Mouse (Mus musculus) retina, adult 2 months (tissue): Measurements from ENCODE around the gene Atp8b5.

Experiments
- DNase-seq: peaks from one replicate; pipeline ENCODE4 v3.0.0-alpha.2; 2012; ENCODE audit warnings: low read depth, low spot score

Gene Atp8b5

DNA sequence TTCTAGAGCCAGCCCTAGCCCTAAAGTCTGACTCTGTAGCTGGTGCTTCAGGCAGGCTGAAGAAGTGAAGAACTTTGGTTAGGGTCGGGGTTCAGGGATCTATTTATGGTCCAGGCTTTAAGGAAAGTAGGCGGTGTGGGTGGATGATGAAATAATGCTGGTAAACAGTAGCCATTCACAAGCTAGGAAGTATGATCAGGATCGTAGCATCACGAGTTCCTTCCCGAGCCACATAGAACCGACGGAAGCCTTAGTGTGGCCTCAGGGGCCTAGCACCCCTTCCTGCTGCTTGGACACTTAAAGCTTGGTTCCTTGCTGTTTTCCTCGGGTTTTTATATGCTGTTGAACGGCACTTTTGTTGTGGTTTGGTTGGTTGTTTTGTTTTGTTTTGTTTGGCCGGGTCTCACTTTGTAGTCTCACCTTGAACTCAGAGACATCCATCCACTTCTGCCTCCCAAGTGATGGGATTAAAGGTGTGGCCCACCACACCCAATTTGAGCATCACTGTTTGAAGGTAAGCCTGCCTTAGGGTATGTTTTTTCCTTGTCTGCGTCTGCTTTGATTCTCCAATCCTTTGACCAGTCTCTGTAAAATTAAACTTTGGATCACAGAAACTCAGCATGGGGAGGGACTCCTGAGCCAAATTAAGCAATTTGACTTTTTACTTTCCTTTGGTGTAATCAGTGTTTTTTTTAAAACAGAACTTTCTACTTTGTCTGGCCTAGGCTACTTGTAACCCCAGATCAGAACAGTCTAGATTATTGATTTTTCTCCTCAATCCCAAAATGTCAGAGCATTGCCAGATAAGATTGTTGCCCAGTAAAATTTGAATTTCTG is 116.5 kb downstream of the Atp8b5 start:
- DNase-seq, result no peak

DNA sequence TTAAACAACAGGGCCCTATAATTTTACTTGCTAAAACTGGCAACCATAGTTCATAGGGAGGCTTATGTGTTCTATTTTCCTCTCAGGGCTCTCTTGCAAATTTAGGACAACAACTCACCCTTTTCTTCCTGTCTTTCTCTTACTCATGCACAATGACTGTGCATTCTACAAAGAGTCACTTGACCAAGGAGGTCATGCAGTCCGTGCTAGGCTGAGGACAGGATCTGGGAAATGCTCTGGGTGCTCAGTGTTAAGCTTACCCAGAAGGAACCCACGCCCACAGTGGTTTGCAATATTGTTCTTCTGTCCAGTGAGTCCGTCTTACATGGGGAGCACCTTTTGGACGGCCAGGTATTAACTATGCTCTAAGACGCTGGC is 117.1 kb downstream of the Atp8b5 start:
- DNase-seq, result no peak

DNA sequence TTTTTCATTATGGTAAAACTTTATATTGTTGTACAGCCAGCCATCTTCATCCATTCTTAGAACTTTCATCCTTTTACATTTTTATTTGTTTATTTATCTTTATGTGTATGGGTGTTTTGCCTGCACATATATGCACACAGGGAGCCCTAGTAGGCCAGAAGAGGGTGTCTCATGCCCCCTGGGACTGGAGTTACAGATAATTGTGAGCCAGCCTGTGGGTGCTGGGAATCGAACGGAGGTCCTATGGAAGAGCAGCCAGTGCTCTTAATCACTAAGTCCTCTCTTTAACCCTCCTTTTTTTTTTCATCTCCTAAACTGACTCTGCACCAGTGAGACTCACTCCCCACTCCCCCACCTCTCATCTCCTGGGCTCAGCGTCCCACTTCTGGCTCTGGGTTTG is 117.6 kb downstream of the Atp8b5 start:
- no peak for DNase-seq

DNA sequence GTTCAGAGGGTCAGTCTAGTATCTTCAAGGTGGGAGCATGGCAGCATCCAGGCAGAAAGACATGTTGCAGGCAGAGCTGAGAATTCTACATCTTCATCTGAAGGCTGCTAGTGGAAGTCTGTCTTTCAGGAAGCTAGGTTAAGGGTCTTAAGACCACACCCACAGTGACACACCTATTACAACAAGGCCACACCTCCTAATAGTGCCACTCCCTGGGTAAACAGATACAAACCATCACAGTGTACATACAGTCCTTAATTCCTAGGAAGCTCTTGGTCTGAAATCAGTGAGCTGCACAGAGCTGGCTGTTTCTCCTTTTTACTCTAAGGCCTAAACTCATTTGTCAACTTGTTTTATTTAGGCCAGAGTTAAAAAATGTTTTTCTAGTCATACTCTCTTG is 120.0 kb downstream of the Atp8b5 start:
- no peak for DNase-seq

DNA sequence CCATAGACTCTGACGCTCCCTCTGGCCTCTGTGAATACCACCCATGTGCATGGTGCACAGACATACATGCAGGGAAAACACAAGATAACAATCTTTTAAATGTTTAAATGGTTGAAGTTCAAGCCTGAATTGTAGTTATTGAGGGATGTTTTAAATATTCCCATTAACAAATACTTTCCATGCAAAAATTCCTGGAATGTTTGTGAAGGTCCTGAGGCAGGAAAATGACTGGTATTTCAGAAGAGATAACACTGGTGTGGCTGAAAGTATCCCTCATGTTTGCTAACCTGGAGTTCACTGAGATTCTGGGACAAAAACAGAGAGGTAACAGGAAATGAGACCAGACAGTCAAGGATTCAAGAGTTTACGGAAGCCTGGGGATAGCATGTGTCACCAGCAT is 122.4 kb downstream of the Atp8b5 start:
- DNase-seq, result no peak

DNA sequence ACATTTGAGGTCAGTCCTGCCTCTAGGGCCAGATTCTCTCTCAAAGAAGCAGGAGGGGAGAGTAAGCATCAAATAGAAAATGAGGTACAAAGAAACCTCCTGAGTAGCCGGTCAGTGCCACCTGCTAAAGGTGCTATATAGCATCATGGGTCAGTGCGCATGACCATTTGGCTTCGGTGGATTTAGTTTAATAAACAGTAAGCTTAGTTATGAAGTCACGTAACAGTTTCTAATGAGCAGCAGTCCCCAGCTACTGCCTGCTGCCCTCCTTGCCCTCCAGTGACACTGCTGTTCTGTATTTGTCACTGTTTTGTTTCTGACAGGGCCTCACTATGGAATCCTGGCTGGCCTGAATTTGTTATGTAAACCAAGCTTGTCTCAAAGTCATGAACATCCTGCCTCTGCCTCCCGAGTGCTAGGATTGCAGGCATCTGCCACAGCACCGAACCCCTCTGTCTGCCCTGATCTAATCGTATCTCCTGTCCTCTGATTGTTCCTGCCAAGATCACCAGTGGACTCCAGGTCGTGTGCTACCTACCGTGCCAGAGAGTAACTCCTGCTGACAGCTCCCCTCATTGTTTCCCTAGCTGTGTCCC is 123.0 kb downstream of the Atp8b5 start:
- no peak for DNase-seq

DNA sequence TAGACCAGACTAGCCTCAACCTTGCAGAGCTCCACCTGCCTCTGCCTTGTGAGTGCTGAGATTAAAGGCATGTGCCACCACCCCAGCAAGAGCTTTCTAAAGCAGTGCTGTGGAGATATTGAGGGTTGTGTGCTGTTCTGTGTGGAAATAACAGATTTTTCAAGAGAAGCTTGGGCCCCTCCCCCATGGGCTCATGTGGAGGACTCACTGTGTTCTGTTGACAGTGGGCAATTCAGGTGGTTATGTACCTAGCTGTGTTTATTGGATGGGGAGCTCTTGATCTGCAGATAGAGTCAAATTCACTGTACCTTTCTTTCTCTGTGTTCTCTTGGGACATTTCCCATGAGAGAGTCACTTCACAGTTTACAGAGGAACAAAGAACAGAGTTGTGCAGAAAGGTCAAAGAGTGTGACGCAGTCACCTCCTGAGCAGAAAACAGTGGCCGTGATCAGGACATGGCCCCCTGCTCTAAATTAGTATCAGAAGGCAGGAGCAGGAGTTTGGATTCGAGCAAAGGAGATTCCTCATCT is 124.6 kb downstream of the Atp8b5 start:
- DNase-seq, result no peak

DNA sequence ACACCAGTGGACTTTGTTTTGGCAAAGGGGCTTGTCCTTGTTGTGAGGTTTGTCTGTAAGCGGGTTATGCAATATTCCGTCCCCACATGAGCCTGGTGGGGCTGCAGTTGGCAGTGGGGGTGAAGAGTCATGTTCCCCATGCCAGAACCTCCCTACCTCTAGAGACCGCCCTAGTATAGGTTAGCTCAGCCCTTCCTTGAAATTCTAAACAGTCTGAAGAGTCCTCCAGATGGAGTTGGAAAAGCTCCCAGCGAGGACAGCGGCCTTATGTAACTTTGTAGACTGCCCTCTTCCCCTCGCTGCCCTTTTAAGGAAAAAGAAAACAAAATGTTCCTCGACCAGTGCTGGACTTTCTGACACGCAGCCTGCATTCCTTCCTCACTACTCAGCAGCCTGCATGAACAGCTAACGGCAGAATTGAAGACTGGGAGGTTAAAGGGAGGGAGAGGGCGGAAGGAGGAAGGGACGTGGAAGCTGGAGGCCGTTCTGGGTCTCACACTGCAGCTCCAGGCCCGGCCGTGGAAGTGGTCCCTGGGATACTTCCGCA is 127.5 kb downstream of the Atp8b5 start:
- DNase-seq, result no peak

DNA sequence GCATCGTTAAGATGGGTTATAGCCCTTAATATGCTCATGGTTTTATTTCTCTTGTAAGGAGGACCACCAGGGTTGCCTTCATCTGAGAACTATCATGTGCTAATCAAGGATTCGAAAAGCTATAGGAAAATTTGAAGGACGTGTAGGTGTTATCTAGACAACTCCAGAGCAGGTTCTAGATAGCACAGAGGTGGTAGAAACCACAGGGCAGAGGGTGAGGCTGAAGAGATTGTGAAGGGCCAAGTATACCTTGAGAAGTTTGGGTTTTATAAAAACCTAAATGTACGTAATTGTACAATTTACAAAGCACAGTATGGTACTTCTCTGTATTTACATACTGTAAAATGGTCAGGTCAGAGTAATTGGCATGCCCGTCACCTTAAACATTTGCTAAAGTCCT is 128.2 kb downstream of the Atp8b5 start:
- no peak for DNase-seq

DNA sequence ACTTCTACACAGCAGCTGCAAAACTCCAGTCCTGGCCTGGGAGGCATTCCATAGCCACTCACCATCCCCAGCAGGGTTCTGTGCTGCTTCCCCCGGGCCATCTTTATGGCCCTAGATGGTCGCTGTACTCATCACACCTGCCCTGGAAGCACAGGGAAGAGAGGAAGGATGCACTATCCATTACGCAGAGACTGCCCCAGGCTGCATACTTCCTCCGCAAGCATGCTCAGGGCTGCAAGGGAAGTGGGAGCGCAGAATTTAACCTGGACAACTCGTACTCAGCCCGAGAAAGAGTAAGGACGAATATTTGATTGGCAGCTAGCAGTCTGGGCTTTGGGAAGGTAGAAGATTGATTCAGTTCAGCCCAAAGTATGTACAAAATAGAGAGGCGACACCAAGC is 128.9 kb downstream of the Atp8b5 start:
- no peak for DNase-seq

DNA sequence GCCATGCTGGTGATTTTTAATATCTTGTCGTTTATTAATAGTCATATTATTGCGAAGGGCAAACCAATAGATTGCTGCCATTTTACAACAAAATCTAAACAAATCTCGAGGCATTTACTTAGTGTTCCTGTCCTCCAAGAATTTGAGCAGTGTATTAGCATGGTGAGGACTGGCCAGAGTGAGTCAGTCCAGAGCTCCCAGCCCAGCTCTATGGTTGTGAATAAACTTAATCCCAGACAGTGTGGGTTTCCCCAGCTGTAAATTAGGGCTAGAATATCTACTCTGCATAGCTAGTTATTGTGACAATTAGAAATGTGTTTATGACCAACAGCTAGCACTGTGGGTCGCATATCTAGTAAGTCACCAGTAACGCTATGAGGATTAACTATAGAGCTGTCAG is 129.4 kb downstream of the Atp8b5 start:
- no peak for DNase-seq

DNA sequence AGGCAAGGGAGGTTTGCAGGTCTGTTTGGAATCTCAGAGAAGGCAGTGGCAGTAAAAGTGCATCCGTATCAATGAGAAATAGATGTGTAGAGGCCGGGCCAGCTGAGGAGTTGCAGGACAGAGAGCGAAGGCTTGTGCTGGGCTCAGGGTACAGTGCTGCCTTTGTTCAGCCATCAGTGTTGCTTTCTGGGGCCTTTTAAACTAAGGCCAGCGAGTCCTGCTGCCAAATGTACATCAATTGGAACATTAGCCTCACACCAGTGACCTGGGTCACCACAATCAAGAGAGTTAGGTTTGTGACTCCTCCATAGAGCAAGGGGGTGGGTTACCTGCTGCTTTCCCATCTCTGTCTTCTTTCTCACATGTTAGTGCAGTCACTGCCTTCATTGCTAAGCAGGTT is 131.1 kb downstream of the Atp8b5 start:
- DNase-seq, result no peak

DNA sequence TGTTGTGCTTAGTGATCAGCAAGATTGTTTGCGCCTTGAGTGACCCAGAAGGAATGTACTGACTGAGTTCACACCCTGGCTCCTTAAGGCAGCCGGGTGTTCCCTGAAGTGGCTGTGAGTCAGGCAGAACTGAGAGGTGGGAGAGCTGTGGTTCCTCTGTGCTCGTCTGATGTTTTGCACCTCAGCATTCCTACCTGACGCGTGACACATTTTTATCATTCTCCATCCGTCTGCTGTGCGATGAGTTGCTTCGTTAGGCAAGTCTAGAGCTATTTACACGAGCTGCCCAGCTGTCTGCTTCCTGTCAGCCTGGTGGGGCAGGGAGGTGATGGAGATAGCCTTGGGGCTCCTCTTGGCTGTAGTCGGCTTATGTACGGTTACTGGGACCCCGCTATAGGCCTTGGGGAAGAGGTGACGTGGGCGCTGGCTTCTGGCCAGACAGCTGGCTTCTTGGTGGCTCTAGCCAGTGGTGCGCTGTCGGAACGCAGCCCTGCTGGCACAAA is 131.9 kb downstream of the Atp8b5 start:
- no peak for DNase-seq

DNA sequence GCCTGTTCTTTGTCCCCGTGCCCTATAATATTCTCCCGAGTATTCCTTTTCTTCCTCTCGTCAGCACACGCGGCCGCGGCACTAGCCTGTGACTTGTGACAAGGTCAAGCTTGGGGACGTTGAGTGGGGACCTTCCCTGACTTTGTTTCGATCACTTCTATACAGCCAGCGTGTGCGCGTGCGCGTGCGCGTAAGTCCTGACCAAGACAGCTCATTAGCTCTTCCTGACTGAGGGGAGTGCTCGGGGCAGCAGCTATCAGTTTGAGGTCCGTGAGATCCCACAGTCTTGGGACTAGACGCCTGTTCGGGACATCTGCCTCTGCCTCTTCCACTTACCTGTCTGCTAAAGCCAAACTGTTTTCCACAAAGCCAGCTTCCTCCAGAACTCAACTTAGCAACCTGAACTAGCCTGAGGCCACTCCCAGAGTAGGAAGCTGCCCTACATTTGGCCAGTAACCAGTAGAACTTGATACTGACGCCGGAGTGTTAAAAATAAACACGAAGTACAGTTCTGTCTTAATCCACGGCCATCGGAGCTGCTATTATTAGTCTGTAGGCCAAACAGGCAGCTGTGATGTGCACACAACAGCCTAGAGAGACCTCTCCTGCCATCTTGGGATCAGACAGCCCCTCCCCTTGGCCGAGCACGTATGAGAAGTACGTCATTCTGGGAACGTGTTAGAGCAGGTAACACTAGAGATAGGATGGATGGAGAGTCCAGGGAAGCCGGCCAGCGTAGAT is 132.6 kb downstream of the Atp8b5 start:
- no peak for DNase-seq

DNA sequence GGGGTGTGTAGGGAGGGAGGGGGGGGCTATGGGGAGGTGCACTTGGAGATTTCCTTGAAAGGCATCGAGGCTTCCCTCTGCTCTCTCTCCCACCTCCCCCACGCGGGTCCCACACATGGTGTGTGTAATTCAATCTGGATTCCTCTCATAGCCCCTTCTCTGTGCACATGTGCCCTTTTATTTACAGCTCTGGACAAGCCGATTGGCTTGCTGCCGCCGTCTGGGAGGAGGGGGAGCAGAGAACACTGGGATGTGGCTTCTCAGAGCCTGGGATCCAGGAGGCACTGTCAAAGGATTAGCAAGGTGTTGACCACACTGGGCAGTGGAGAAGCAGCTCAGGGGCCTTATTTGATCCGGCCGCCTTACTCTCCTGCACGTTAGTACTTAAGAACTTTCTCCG is 134.0 kb downstream of the Atp8b5 start:
- no peak for DNase-seq

DNA sequence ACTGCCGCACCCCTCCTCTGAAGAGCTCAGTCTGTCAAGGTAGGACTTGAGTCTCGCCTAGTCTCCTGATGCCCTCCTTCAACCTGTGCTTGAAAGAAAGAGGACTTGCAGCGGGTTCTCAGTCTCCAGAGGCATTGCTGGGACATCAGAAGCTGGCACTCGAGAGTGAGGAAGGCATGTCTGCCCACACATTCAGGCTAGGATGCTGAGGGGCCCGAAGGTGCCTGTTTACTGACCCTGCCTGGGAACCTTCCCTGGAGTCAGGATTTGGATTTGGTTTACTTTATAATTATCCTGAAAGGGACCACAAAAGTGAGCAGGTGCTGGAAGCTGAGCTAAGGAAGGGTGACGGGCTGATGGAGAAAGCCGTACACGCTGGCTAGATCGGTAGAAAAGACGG is 134.5 kb downstream of the Atp8b5 start:
- no peak for DNase-seq

DNA sequence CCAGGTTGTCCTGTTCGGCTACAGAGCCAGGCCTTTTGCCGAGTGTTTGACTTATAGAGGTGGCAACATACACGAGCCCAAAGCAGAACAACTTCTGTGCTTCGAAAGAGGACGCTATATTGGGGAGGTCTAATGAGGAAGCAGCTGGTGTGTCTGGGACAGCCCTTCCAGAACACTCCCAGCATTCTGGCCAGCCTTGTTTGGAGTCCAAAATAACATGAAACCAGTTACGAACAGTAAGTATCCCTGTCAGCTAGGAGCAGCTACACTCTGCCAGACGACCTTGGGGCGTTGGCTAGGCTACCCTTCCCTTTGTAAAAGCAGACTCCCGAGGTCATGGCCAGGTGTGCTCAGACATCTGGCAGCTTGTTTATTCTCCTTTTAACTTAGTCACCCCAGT is 135.3 kb downstream of the Atp8b5 start:
- DNase-seq, result no peak

DNA sequence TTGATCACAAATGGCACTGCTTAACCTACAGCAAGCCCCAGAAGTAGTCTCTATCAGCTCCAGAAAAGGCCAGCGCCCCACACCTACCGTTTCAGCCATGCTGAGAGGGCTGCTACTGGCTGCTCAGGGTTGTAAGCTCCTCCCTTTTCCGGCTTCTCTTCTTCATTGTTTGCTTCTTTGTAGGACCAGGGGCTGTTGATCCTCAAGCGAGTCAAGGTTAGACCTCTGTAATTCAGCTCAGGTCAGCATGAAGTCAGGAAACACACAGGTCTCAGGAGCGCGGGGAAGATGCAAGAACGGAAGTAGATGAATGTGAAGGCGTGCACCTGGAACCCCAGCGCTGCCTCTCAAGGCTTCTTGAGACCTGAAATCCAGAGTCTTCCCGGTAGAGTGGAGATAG is 137.7 kb downstream of the Atp8b5 start:
- no peak for DNase-seq

DNA sequence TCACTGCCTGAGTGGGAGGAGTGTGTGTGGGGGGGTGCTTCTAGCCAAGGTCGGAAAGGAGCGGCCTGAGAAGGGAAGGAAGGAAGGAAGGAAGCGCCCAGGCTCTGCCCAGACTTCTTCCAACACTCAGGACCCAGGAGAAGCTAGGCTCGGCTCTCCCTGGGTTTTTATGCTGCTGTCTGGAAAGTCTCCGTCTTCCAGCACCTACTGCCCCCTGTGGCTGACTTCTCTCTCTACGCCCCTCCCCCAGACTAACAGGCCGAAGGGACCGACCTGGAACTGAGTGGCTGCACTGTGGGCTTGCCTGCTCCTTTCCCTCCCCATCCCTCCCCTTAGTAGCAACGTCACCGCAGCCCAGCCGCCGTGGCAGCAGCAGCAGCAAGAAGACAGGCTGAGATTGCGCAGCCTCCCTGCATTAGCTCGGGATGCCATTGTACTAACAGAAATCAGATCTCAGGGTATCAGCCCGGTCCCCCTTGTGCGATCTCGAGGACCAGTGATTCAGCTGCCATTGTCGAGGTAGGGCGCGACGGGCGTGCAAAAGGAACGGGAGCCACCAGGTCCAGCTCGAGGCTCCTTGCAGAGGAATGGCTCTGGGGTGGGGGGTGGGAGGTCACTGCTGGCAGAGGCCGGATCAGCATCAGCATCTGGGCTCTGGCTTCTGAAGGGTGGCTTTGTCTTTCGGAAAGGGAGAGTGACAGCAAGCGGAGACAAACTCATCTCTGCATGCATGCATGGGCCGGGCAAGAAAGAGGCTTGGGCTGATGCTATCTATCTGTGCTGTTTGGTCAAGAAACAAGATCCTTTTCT is 139.4 kb downstream of the Atp8b5 start:
- no peak for DNase-seq

DNA sequence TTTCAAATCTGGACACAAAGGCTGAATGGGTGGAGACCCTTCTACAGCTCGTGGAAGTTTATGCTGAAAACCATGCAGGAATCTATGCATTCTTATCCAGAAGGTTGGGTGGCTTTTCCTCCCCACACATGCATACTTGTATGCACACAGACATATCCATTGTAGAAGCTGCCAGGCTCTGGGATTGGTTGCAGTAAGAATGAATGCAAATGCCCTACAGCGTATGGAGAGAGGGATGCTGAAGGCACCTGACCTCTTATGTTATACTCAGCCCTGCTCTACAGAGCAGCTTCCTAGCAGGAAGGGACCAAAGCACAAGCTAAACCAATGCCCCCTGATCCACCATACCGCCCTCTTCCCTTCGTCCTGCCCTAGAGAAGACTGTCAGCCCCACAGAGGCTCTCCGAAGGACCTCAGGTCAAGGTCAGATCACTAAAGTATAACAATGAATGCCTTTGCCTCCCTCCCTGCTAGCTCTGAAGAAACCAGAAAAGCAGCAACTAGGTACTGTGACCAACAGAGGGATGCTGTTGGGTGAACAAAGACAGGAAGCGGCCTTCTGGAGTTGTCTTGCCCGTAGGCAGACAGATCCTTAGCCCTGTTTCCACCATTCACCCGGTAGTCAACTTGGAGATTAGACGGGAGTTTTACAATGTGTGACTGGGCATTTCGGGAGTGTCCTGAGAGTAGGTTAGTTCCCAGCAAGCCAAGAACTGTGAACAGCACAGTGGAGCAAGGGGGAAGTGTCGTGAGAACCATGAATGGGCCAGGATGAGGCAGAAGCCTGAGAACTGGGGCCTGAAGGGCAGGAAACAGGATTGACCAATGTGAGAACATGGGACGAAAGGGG is 140.3 kb downstream of the Atp8b5 start:
- no peak for DNase-seq
